Mouse (Mus musculus) limb, embryonic 10.5 days (tissue): ENCODE data around the gene Fbxo6. TPM values are rescaled to one million over a fixed set of nuclear protein-coding genes. Genes with fewer than 3 reads are reported as not detected.

ENCODE experiments used
- DNase-seq: peaks from one replicate; pipeline ENCODE4 v3.0.0-alpha.2; 2017; ENCODE audit warnings: low spot score
- H3K27ac ChIP-seq: fragments of 300-500 bp; sonication (generic); 2 replicates; pipeline ENCODE4 v1.5.1; 2016; ENCODE audit warnings: mild to moderate bottlenecking
- H3K27me3 ChIP-seq: fragments of 300-500 bp; sonication (generic); 2 replicates; pipeline ENCODE4 v1.6.1; 2016; ENCODE audit warnings: low read depth, mild to moderate bottlenecking; ENCODE audit not compliant: poor library complexity, severe bottlenecking
- H3K36me3 ChIP-seq: fragments of 300-500 bp; sonication (generic); 2 replicates; pipeline ENCODE4 v1.6.1; 2016; ENCODE audit warnings: mild to moderate bottlenecking, moderate library complexity
- H3K4me1 ChIP-seq: fragments of 300-500 bp; sonication (generic); 2 replicates; pipeline ENCODE4 v1.6.1; 2016
- H3K4me3 ChIP-seq: fragments of 300-500 bp; sonication (generic); 2 replicates; pipeline ENCODE4 v1.5.1; 2016; ENCODE audit warnings: mild to moderate bottlenecking, moderate library complexity
- H3K9me3 ChIP-seq: fragments of 300-500 bp; sonication (generic); replicated peaks from 2 replicates; pipeline ENCODE4 v1.6.1; 2016; ENCODE audit warnings: mild to moderate bottlenecking
- WGBS: fragments of 180-500 bp; shearing (Covaris S2); methylation state at CpG from one replicate; pipeline ENCODE4 v1.1.7; 2016; 5-methylcytosine and 5-hydroxymethylcytosine counted together
- polyA plus RNA-seq: library from polyadenylated mRNA; unstranded; fragments of >200 nt; fragmentation: Nextera tagmentation; extraction: Ambion mirVana; gene quantifications from 2 replicates; pipeline ENCODE4 v1.2.1, GENCODE M21; 2016

Gene Fbxo6
- polyA plus RNA-seq, 1 experiment from 2014 or later: 11.1 TPM

DNA sequence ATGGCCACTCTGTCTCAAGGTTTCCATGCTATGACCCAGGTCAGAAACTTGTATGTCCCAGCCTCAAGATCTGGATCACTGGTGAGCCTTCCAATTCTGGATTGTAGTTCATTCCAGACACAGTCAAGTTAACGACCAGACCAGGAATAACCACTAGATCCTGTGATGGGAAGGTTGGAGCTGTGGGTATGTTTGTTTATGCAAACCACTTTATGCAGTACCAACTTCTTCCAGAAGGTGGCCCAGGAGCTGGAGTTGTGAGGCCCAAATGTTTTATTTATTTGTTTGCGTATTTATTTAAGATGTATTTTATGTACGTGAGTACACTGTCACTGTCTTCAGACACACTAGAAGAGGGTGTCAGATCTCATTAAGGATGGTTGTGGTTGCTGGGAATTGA, 3.0 kb upstream of the Fbxo6 start:
- Histone ChIP-seq H3K4me3 (no peak overlapping the region), H3K27ac (no peak overlapping the region), H3K27me3 (peaks cover 32% of the 10 kb centered on the region), H3K36me3 (peaks cover 9% of the 10 kb centered on the region), H3K4me1 (peaks cover 37% of the 10 kb centered on the region), H3K9me3 (no peaks in the 10 kb centered on the region)
- no peak for DNase-seq
- WGBS: 70% methylated on average over 3 of the region's 3 CpGs

DNA sequence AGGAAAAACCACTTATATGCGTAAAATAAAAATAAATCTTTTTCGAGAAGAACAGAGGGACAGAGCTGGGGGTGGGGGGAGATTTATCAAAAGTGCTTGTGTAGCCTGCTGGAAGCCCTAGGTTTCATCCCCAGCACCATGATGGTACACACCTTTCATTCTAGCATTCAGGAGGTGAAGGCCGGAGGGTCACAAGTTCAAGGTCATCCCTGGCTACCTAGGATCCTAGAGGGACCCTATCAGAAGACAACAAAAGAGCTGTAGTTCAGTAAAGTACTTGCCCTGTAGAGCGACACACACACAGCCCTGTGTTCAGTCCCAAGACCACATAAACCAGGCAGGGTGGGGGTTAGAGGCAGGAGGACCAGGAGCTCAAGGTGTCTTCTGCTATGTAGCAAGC, 2.1 kb upstream of the Fbxo6 start:
- 95% methylated on average over 4 of the region's 4 CpGs for WGBS
- Histone ChIP-seq H3K27me3 (peaks cover 22% of the 10 kb centered on the region), H3K9me3 (no peaks in the 10 kb centered on the region), H3K36me3 (peaks cover 9% of the 10 kb centered on the region), H3K27ac (no peak overlapping the region), H3K4me3 (no peak overlapping the region), H3K4me1 (peaks cover 37% of the 10 kb centered on the region)
- no peak for DNase-seq

DNA sequence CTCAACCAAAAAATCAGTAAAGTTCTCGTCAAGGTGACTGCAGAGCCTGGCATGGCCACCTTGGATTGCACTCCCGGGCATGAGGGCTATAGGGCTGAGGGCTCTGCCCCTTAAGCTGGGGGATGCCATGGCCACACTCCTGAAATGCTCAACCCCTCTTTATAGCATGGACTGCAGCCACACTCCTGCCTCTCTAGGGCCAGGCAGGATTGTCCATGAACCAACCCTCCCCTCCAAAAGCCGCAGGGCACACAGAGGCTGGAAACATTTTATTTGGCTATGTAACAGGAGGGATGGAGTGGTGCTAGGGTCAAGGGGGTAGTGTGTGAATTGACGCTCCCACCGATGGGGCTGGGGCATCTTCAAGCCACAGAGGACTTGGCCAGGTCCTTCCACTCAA, 607 bp upstream of the Fbxo6 start:
- no peak for DNase-seq
- WGBS: 80% methylated on average over 5 of the region's 5 CpGs
- no peak overlapping the region for H3K4me3 ChIP-seq
- peaks cover 9% of the 10 kb centered on the region for H3K36me3 ChIP-seq
- H3K4me1 ChIP-seq: peaks cover 31% of the 10 kb centered on the region
- peaks cover 8% of the 10 kb centered on the region for H3K27me3 ChIP-seq
- no peaks in the 10 kb centered on the region for H3K9me3 ChIP-seq
- no peak overlapping the region for H3K27ac ChIP-seq

DNA sequence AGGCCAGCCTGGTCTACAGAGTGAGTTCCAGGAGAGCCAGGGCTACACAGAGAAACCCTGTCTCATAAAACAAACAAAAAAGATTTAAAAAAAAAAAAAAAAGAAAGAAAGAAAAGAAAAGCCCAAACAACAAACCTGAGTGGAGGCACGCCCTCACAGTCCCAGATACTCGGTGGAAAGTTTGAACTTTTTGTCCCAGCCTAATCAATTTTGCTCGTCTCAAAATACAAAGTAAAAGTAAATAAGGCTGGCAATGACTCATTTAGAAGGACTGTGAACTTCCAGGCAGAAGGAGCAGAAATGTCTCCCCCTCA, 1.0 kb downstream of the Fbxo6 start:
- Histone ChIP-seq H3K9me3 (no peaks in the 10 kb centered on the region), H3K27ac (peak overlapping the region; percentile 91), H3K27me3 (no peaks in the 10 kb centered on the region), H3K4me3 (peak overlapping the region; percentile 76), H3K36me3 (peaks cover 19% of the 10 kb centered on the region), H3K4me1 (peaks cover 31% of the 10 kb centered on the region)
- 61% methylated on average over 3 of the region's 3 CpGs for WGBS
- no peak for DNase-seq

DNA sequence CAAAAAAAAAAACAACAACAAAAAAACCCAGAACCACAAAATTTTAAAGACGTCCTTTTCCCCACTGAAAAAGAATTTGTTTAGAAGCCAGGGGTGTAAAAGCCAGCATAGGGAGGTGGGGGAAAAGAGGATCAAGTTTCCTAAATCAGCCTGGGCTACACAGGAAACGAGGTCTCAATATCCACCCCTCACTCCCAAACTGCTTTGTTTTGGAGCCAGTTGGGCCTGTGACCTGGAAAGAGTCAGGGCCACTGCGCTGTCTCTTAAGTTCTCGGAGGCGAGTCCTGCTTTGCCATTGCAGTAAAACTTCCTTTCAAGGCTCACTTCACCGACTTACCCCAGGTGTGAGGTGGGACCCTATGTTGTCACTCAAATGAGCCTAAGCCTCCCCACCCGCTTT, 1.7 kb downstream of the Fbxo6 start:
- Histone ChIP-seq H3K36me3 (peaks cover 22% of the 10 kb centered on the region), H3K27me3 (no peaks in the 10 kb centered on the region), H3K4me3 (peak overlapping the region; percentile 2; the same call in 1 of the 2 replicates), H3K27ac (peak overlapping the region; percentile 80), H3K4me1 (peaks cover 31% of the 10 kb centered on the region), H3K9me3 (no peaks in the 10 kb centered on the region)
- DNase-seq: no peak
- WGBS: 26% methylated on average over 7 of the region's 7 CpGs

DNA sequence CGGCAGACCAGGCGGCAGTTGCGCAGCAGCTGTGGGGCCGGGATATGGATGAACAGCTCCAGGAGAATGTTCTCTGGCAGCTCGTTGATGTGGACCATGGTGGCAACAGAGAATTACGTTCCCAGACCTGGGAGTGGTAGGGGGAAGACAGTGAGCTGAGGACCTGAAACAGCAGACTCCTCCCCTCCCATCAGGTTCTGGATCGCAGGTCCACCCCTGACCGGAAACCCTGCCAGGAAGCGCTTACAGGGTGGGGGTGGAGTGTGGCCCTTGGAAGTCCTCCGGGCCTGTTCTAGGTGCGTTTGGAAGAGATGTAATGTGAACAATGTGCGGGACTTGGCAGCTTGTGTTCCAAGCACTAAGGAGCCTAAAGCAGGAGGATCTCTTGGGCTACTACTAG, 2.4 kb downstream of the Fbxo6 start:
- H3K27ac ChIP-seq: peak overlapping the region; percentile 80

DNA sequence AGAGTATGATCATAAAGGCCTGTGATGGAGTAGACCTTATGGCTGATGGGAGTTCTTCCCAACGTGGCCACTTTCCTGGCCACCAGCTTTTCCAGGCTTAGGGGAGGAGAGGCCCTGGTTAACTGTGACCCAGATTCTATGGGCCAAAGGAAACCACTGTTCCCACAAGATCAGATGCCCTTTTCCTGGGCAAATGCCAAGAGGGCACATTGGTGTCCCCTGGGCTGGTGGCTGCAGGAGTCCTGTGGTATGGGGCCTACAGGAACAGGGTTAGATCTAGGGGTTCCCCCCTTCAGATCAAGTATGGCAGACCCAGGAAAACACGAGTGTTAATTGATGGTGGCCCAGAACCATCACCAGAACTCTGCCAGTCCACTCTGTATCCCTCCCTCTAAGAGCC, 4.2 kb downstream of the Fbxo6 start:
- Histone ChIP-seq H3K27ac (no peak overlapping the region), H3K4me3 (no peak overlapping the region), H3K36me3 (peaks cover 47% of the 10 kb centered on the region), H3K27me3 (no peaks in the 10 kb centered on the region), H3K9me3 (no peaks in the 10 kb centered on the region), H3K4me1 (peaks cover 31% of the 10 kb centered on the region)
- WGBS: 89% methylated on average over 2 of the region's 2 CpGs
- no peak for DNase-seq

More for the DNA sequence above, 2.4 kb downstream of the Fbxo6 start:
- peaks cover 29% of the 10 kb centered on the region for H3K36me3 ChIP-seq
- peaks cover 31% of the 10 kb centered on the region for H3K4me1 ChIP-seq
- no peak overlapping the region for H3K4me3 ChIP-seq
- WGBS: 49% methylated on average over 12 of the region's 12 CpGs
- no peak for DNase-seq
- no peaks in the 10 kb centered on the region for H3K9me3 ChIP-seq
- no peaks in the 10 kb centered on the region for H3K27me3 ChIP-seq

DNA sequence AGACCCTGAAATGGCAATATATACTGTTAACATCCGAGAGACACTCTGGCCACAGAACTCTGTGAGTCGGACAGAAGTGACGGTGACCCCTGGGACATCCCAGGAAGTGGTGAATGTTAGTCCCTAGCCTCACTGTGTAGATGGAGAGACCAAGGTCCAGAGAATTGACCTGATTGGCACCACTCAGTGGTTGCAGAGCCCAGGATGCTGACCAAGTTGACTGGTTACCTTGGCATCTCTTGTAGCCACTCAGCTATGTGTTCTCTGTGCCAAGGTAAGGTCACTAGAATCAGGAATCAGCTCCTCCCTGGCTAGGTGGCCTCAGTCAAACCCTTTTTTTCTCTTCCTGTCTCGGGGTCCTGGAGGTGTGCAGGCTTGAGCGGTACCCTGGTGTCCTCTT, 8.2 kb downstream of the Fbxo6 start:
- H3K27me3 ChIP-seq: peaks cover 7% of the 10 kb centered on the region
- WGBS: 89% methylated on average over 5 of the region's 5 CpGs

DNA sequence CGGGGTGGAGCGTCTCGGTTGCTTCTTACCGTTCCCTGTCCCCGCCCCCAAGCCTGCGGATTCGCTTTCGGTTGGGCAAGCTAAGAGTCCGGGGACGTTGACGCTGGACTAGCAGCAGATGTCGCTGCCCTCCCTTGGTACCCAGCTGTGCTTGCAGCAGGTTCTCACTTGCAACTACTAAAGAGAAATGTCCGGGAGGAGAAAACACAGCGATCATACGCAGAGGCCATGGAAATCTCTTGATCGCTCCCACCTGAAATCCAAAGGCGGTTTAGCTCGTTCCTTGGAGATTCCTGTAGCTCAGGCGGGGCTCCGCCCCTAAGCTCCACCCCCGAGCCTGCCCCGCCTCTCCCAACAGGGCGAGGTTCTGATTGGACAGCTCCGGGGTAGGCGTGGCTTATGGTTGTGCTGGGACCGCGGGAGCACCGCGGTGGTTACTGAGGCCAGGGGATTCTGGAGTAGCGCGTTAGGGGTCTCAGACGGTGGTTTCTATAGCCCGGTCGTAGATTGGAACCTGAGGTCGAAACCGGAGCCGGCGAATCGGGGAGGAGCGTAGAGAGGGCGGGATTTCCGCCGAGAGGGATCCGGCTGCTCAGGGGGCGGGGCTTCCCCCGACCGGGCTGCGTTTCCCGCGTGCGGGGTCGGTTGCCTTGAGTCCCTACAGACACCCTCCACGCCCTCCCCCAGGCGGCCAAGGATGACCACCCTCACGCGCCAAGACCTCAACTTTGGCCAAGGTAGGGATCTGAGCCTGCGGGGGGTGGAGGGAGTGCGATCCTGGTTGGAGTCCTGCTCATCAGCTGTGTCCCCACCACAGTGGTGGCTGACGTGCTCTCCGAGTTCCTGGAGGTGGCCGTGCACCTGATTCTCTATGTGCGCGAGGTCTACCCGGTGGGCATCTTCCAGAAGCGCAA, 11.6 kb downstream of the Fbxo6 start:
- H3K4me1 ChIP-seq: peaks cover 18% of the 10 kb centered on the region
- peak overlapping the region; percentile 75 for H3K4me3 ChIP-seq
- no peaks in the 10 kb centered on the region for H3K9me3 ChIP-seq
- peak; percentile 96 for DNase-seq
- WGBS: under 1% methylated on average over 65 of the region's 65 CpGs
- H3K36me3 ChIP-seq: peaks cover 26% of the 10 kb centered on the region
- H3K27me3 ChIP-seq: peaks cover 19% of the 10 kb centered on the region
- peak overlapping the region; percentile 88 for H3K27ac ChIP-seq

More for the DNA sequence above, 8.2 kb downstream of the Fbxo6 start:
- no peak overlapping the region for H3K27ac ChIP-seq
- peaks cover 47% of the 10 kb centered on the region for H3K36me3 ChIP-seq
- no peak for DNase-seq
- no peak overlapping the region for H3K4me3 ChIP-seq
- no peaks in the 10 kb centered on the region for H3K9me3 ChIP-seq
- peaks cover 15% of the 10 kb centered on the region for H3K4me1 ChIP-seq

DNA sequence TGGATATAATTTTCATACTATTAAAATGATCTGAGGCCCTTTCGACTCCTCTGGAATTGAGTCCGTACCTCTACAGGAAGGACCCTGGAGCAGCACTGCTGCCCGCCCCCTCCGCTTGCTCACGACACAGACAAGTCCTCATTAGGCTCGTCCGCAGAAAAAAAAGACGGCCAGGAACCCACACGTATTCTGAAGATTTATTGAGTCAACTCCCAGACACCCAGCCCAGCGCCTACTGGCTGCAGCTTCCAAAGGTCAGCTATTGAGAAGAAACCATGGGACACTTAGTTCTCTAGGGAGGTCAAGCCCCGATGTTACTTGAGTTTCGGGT, 12.2 kb downstream of the Fbxo6 start:
- H3K27me3 ChIP-seq: peaks cover 19% of the 10 kb centered on the region
- WGBS: under 1% methylated on average over 12 of the region's 12 CpGs
- H3K4me3 ChIP-seq: peak overlapping the region; percentile 75
- H3K9me3 ChIP-seq: no peaks in the 10 kb centered on the region
- H3K36me3 ChIP-seq: peaks cover 20% of the 10 kb centered on the region
- H3K4me1 ChIP-seq: peaks cover 18% of the 10 kb centered on the region
- DNase-seq: no peak
- peak overlapping the region; percentile 88 for H3K27ac ChIP-seq

DNA sequence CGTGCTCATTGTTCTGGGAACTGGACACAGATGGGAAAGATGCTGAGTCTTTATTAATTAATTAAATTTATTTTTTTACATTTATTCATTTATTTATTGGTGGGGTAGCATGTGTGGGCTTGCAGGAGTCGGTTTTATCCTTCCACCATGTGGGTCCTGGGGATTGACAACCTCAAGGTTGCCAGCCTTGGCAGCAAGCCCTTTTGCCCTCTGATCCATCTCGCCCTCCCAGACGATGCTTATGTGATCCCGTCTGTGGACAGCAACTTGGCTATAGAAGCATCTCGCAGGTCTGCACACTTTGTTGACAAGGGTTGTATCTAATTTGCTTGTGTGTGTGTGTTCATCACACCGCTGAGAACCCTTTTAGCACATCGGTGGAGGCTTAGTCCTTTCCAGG, 14.4 kb downstream of the Fbxo6 start:
- H3K9me3 ChIP-seq: no peaks in the 10 kb centered on the region
- 75% methylated on average over 8 of the region's 8 CpGs for WGBS
- peaks cover 5% of the 10 kb centered on the region; the same call in 1 of the 2 replicates for H3K36me3 ChIP-seq
- DNase-seq: no peak
- H3K27ac ChIP-seq: no peak overlapping the region
- peaks cover 19% of the 10 kb centered on the region for H3K27me3 ChIP-seq
- peaks cover 18% of the 10 kb centered on the region for H3K4me1 ChIP-seq
- no peak overlapping the region for H3K4me3 ChIP-seq

DNA sequence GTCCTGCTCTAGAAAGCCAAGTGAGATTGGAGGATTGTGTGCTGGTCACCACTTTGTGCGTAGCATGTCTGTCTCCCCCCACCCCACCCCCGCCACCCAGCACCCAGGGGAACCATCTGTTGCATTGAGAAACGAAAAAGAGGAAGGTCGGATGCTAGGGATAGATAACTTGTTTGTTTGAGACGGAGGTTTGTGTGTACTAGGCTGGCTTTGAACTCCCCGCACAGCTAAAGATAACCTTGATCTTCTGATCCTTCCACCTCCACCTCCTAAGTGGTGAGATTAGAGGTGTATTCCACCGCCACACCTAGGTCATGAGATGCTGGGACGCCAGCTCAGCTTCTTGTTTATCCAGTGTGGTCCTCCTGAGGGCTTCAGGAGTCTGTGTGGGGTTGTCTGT, 17.0 kb downstream of the Fbxo6 start:
- DNase-seq: no peak
- H3K4me1 ChIP-seq: peaks cover 31% of the 10 kb centered on the region
- no peaks in the 10 kb centered on the region for H3K9me3 ChIP-seq
- H3K4me3 ChIP-seq: no peak overlapping the region
- 86% methylated on average over 8 of the region's 8 CpGs for WGBS
- peaks cover 34% of the 10 kb centered on the region for H3K27me3 ChIP-seq
- peaks cover 5% of the 10 kb centered on the region; the same call in 1 of the 2 replicates for H3K36me3 ChIP-seq
- H3K27ac ChIP-seq: no peak overlapping the region

DNA sequence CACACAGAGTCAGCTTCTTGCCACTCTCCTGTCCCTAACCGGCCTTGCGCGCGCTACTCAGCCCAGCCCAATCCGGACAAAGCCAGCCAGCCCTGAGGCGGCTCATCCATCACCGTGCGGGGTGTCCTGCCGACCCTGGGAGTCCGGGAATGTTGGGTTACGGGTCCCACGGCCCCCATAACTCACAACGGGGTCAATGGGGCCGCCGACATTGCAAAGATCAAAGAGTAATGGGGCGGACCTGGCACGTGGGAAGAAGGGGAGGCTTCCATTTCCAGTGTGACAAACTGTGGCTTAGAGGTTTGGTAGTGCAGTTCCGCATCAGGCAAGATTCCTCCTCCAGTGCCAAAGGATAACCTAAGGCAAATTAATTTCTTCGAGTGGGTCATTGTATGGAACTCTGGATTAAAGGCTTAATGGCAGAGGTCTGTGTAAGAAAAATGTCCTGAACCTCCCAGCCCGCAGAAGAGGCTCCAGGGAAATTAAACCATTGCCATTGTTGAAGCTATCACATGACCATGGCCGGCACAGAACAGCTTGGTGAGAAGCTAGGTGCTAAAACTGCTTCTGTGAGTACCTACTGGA, 20.4 kb downstream of the Fbxo6 start:
- H3K4me1 ChIP-seq: peaks cover 41% of the 10 kb centered on the region
- peak overlapping the region; percentile 69 for H3K4me3 ChIP-seq
- under 1% methylated on average over 21 of the region's 21 CpGs for WGBS
- H3K27me3 ChIP-seq: peaks cover 39% of the 10 kb centered on the region
- DNase-seq: peak; percentile 88
- H3K9me3 ChIP-seq: no peaks in the 10 kb centered on the region
- peak overlapping the region; percentile 95 for H3K27ac ChIP-seq
- peaks cover 5% of the 10 kb centered on the region; the same call in 1 of the 2 replicates for H3K36me3 ChIP-seq
